Mouse (Mus musculus): Measurements from ENCODE around the gene Jdp2. TPM values are rescaled to one million over a fixed set of nuclear protein-coding genes. Genes with fewer than 3 reads are reported as not detected.
"Not testable (repeated sequence)": the region's sequence is repeated elsewhere in the genome, so short reads cannot be mapped to it uniquely, and the experiment has no call there.

Jdp2 gene
- polyA plus RNA-seq, 1 experiment from 2014 or later: 1.3 TPM

GRCm38 (mm10) chr12:85647346-85647745 is 48.5 kb downstream of the Jdp2 start:
- DNase-seq (peak; percentile 47), ATAC-seq (ENCODE audit: insufficient read depth) (no peak)
- 34% methylated on average over 10 of the region's 10 CpGs for WGBS
- Histone ChIP-seq H3K9ac (no peak overlapping the region), H3K4me2 (no peak overlapping the region), H3K4me1 (ENCODE audit: insufficient read depth) (no peaks in the 10 kb centered on the region), H3K36me3 (ENCODE audit: insufficient read depth) (no peaks in the 10 kb centered on the region), H3K9me3 (ENCODE audit: low read depth, low read length) (no peaks in the 10 kb centered on the region), H3K27ac (ENCODE audit: low read depth) (no peak overlapping the region), H3K4me3 (ENCODE audit: low read depth, low read length) (no peak overlapping the region), H3K27me3 (ENCODE audit: insufficient read depth, low read length) (no peaks in the 10 kb centered on the region)
- peak; percentile 51 for TF ChIP-seq CTCF (IDR thresholded peaks at IDR 0.05; ENCODE audit: low read depth)

- H3K4me3 ChIP-seq (ENCODE audit: low read depth, low read length): no peak overlapping the region
- H3K27me3 ChIP-seq (ENCODE audit: insufficient read depth, low read length): no peaks in the 10 kb centered on the region
- no peak overlapping the region for H3K9ac ChIP-seq
- DNase-seq (no peak), ATAC-seq (ENCODE audit: insufficient read depth) (no peak)
- WGBS: 89% methylated on average over 1 of the region's 1 CpGs
- no peaks in the 10 kb centered on the region for H3K36me3 ChIP-seq (ENCODE audit: insufficient read depth)
- H3K4me1 ChIP-seq (ENCODE audit: insufficient read depth): no peaks in the 10 kb centered on the region
- no peak for TF ChIP-seq CTCF (IDR thresholded peaks at IDR 0.05; ENCODE audit: low read depth)
- H3K27ac ChIP-seq (ENCODE audit: low read depth): no peak overlapping the region
- no peaks in the 10 kb centered on the region for H3K9me3 ChIP-seq (ENCODE audit: low read depth, low read length)
- no peak overlapping the region for H3K4me2 ChIP-seq
These were observed 49.1 kb downstream of the Jdp2 start for GRCm38 (mm10) chr12:85647955-85648354.

GRCm38 (mm10) chr12:85659319-85659718 is 60.5 kb downstream of the Jdp2 start:
- no peak overlapping the region for H3K27ac ChIP-seq (ENCODE audit: low read depth)
- no peak overlapping the region for H3K9ac ChIP-seq
- H3K36me3 ChIP-seq (ENCODE audit: insufficient read depth): no peaks in the 10 kb centered on the region
- WGBS: 23% methylated on average over 2 of the region's 2 CpGs
- no peak for TF ChIP-seq CTCF (IDR thresholded peaks at IDR 0.05; ENCODE audit: low read depth)
- peak; percentile 50; the same call in 1 of the 2 replicates for ATAC-seq (ENCODE audit: insufficient read depth)
- no peaks in the 10 kb centered on the region for H3K27me3 ChIP-seq (ENCODE audit: insufficient read depth, low read length)
- no peaks in the 10 kb centered on the region for H3K4me1 ChIP-seq (ENCODE audit: insufficient read depth)
- DNase-seq: peak; percentile 69
- H3K4me3 ChIP-seq (ENCODE audit: low read depth, low read length): no peak overlapping the region
- H3K4me2 ChIP-seq: no peak overlapping the region
- no peaks in the 10 kb centered on the region for H3K9me3 ChIP-seq (ENCODE audit: low read depth, low read length)

- no peak for ATAC-seq (ENCODE audit: insufficient read depth)
- Histone ChIP-seq H3K27me3 (ENCODE audit: insufficient read depth, low read length) (no peaks in the 10 kb centered on the region), H3K4me1 (ENCODE audit: insufficient read depth) (no peaks in the 10 kb centered on the region), H3K9ac (no peak overlapping the region), H3K4me3 (ENCODE audit: low read depth, low read length) (no peak overlapping the region), H3K36me3 (ENCODE audit: insufficient read depth) (no peaks in the 10 kb centered on the region), H3K27ac (ENCODE audit: low read depth) (no peak overlapping the region), H3K4me2 (no peak overlapping the region), H3K9me3 (ENCODE audit: low read depth, low read length) (no peaks in the 10 kb centered on the region)
- TF ChIP-seq CTCF (IDR thresholded peaks at IDR 0.05; ENCODE audit: low read depth): no peak
- DNase-seq: no peak
- 85% methylated on average over 12 of the region's 12 CpGs for WGBS
These were observed 62.0 kb downstream of the Jdp2 start for GRCm38 (mm10) chr12:85660855-85661254.

GRCm38 (mm10) chr12:85662232-85662631 is 63.4 kb downstream of the Jdp2 start:
- H3K9me3 ChIP-seq (ENCODE audit: low read depth, low read length); H3K27ac ChIP-seq (ENCODE audit: low read depth); DNase-seq; H3K4me1 ChIP-seq (ENCODE audit: insufficient read depth); H3K4me3 ChIP-seq (ENCODE audit: low read depth, low read length); H3K9ac ChIP-seq; H3K27me3 ChIP-seq (ENCODE audit: insufficient read depth, low read length); H3K36me3 ChIP-seq (ENCODE audit: insufficient read depth); H3K4me2 ChIP-seq; ATAC-seq (ENCODE audit: insufficient read depth): not testable (repeated sequence)
- 73% methylated on average over 8 of the region's 8 CpGs for WGBS

GRCm38 (mm10) chr12:85662896-85663295 is 64.1 kb downstream of the Jdp2 start:
- no peak overlapping the region for H3K4me3 ChIP-seq (ENCODE audit: low read depth, low read length)
- no peaks in the 10 kb centered on the region for H3K4me1 ChIP-seq (ENCODE audit: insufficient read depth)
- H3K27ac ChIP-seq (ENCODE audit: low read depth): no peak overlapping the region
- peak; percentile 95 for DNase-seq
- H3K9ac ChIP-seq: no peak overlapping the region
- no peak overlapping the region for H3K4me2 ChIP-seq
- H3K27me3 ChIP-seq (ENCODE audit: insufficient read depth, low read length): no peaks in the 10 kb centered on the region
- H3K9me3 ChIP-seq (ENCODE audit: low read depth, low read length): no peaks in the 10 kb centered on the region
- peak; percentile 54; the same call in 1 of the 2 replicates for ATAC-seq (ENCODE audit: insufficient read depth)
- peak; percentile 84 for TF ChIP-seq CTCF (IDR thresholded peaks at IDR 0.05; ENCODE audit: low read depth)
- H3K36me3 ChIP-seq (ENCODE audit: insufficient read depth): no peaks in the 10 kb centered on the region
- 11% methylated on average over 9 of the region's 9 CpGs for WGBS

GRCm38 (mm10) chr12:85666112-85666511 is 67.3 kb downstream of the Jdp2 start:
- no peak overlapping the region for H3K4me2 ChIP-seq
- H3K9ac ChIP-seq: no peak overlapping the region
- no peaks in the 10 kb centered on the region for H3K9me3 ChIP-seq (ENCODE audit: low read depth, low read length)
- no peaks in the 10 kb centered on the region for H3K36me3 ChIP-seq (ENCODE audit: insufficient read depth)
- ATAC-seq (ENCODE audit: insufficient read depth) (no peak), DNase-seq (no peak)
- no peak for TF ChIP-seq CTCF (IDR thresholded peaks at IDR 0.05; ENCODE audit: low read depth)
- no peaks in the 10 kb centered on the region for H3K27me3 ChIP-seq (ENCODE audit: insufficient read depth, low read length)
- 69% methylated on average over 8 of the region's 8 CpGs for WGBS
- H3K4me3 ChIP-seq (ENCODE audit: low read depth, low read length): no peak overlapping the region
- H3K27ac ChIP-seq (ENCODE audit: low read depth): no peak overlapping the region
- no peaks in the 10 kb centered on the region for H3K4me1 ChIP-seq (ENCODE audit: insufficient read depth)

GRCm38 (mm10) chr12:85667071-85667470 is 68.2 kb downstream of the Jdp2 start:
- ATAC-seq (ENCODE audit: insufficient read depth): no peak

More at GRCm38 (mm10) chr12:85667071-85667470, 68.2 kb downstream of the Jdp2 start:
- Histone ChIP-seq H3K4me1 (ENCODE audit: insufficient read depth) (no peaks in the 10 kb centered on the region), H3K27me3 (ENCODE audit: insufficient read depth, low read length) (no peaks in the 10 kb centered on the region), H3K4me2 (no peak overlapping the region), H3K4me3 (ENCODE audit: low read depth, low read length) (no peak overlapping the region), H3K36me3 (ENCODE audit: insufficient read depth) (no peaks in the 10 kb centered on the region), H3K9ac (no peak overlapping the region), H3K9me3 (ENCODE audit: low read depth, low read length) (no peaks in the 10 kb centered on the region), H3K27ac (ENCODE audit: low read depth) (no peak overlapping the region)
- no peak for TF ChIP-seq CTCF (IDR thresholded peaks at IDR 0.05; ENCODE audit: low read depth)
- 90% methylated on average over 7 of the region's 7 CpGs for WGBS
- DNase-seq: no peak

Measured in lung, embryonic 14.5 days (tissue).